Mouse (Mus musculus) brown adipose tissue, adult 24 weeks (tissue): ENCODE data around the gene Stom. TPM values are rescaled to one million over a fixed set of nuclear protein-coding genes. Genes with fewer than 3 reads are reported as not detected.

ENCODE experiments used
- H3K27ac ChIP-seq: fragments of 200-500 bp; replicated peaks from 2 replicates; pipeline ENCODE4 v1.5.1; 2012; ENCODE audit warnings: low read depth, mild to moderate bottlenecking, low read length
- H3K4me1 ChIP-seq: fragments of 200-500 bp; 2 replicates; pipeline ENCODE4 v1.6.1; 2012; ENCODE audit warnings: low read length, mixed read lengths; ENCODE audit not compliant: control insufficient read depth, insufficient read depth, insufficient read length
- H3K4me3 ChIP-seq: fragments of 200-500 bp; 2 replicates; pipeline ENCODE4 v1.5.1; 2012; ENCODE audit warnings: low read depth, mild to moderate bottlenecking, low read length, moderate library complexity; ENCODE audit not compliant: insufficient read depth
- polyA plus RNA-seq: library from polyadenylated mRNA; stranded (reverse); fragments of >200 nt; gene quantifications from 2 replicates; pipeline ENCODE4 v1.2.4, GENCODE M21; 2012; ENCODE audit not compliant: missing spikeins, insufficient read depth, insufficient read length

Gene Stom
- polyA plus RNA-seq, 1 experiment: 257 TPM

DNA sequence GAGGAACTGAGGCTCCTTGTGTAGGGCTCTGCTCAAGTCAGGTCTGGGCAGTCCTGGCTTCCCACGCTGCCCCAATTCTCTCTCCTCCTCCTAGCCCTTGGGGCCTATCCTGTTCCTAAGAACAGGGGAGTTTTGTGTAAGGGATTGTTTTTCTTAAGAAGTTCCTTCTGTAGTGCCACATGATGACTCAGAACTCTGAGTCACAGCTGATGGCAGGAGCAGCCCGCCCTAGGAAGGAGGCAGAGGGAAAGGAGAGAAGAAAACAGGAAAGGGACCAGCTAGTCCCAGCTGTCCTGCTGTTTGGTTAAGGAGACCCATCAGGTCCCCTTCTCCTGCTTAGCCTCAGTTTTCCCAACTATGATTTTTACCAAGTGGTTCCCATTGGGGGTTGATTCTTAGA is 65.0 kb downstream of the Stom start:
- Histone ChIP-seq H3K4me1 (peaks cover 9% of the 10 kb centered on the region; the same call in 1 of the 2 replicates), H3K27ac (peak overlapping the region; percentile 23), H3K4me3 (no peak overlapping the region)

DNA sequence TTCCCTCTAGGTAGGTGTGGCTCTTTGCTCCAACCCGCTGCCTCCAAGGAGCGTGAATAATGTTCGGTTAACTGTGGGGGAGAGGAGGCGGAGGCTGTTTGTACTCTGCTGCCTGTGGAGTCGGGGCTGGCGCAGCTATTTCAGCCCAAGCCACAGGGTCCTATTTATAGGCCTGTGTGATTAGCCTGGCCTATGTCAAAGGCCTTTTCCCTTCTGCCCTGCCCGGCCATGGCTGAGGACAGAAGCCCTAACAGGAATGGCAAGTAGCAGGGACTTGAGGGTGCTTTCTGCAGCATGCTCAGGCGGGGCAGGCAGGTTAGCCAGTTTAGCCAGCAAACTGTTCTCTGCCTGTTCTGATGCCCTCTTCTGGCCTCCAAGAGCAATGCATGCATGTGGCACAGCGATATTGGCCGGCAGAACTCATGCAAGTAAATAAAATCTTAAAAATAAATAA is 66.2 kb downstream of the Stom start:
- no peak overlapping the region for H3K27ac ChIP-seq
- H3K4me1 ChIP-seq: peaks cover 9% of the 10 kb centered on the region; the same call in 1 of the 2 replicates

DNA sequence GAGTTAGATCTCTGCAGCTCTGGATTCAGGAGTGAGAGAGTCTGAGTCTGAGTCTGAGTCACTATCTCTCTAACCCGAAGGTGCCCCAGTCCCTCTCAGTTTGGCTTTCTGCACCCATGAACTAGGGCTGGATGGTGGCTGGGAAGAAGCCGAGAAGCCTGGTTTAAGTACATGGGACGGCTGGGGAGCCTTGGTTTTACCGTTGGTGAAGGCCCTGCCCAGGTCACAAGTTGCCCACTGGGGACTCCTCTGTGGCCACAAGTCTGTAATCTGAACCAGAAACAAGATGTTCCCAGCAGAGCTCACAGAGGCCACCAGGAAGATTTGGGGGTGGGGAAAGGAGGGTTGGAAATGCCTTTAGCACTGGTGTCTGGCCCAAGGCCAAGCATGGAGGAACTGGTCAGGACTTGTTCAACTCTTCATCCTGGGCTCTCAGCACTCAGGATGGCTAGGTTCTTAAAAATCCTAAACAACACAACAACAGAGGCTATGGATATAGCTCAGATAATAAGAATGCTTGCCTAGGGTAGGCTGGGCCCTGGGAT is 67.0 kb downstream of the Stom start:
- H3K4me3 ChIP-seq: no peak overlapping the region
- H3K27ac ChIP-seq: no peak overlapping the region
- H3K4me1 ChIP-seq: peaks cover 9% of the 10 kb centered on the region; the same call in 1 of the 2 replicates

More for the DNA sequence above, 66.2 kb downstream of the Stom start:
- no peak overlapping the region for H3K4me3 ChIP-seq

DNA sequence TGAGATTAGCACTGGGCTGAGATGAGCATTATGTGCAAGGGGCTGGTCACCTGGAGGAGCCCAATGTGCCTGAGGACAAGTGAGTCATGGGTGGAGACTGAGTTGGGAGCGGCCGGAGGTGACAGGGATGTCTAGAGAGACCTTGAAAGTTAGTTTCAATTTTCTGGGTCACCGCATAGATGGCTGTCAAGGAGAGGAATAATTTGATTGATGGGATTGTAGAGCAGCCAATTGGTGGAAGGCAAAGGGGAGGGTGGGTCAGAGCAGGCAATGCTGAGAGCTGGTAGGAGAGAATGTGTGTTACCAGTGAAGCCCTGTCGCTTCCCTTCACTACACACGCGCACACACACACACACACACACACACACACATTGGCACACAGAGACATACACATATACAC is 67.6 kb downstream of the Stom start:
- Histone ChIP-seq H3K4me1 (peaks cover 9% of the 10 kb centered on the region; the same call in 1 of the 2 replicates), H3K4me3 (no peak overlapping the region), H3K27ac (no peak overlapping the region)

DNA sequence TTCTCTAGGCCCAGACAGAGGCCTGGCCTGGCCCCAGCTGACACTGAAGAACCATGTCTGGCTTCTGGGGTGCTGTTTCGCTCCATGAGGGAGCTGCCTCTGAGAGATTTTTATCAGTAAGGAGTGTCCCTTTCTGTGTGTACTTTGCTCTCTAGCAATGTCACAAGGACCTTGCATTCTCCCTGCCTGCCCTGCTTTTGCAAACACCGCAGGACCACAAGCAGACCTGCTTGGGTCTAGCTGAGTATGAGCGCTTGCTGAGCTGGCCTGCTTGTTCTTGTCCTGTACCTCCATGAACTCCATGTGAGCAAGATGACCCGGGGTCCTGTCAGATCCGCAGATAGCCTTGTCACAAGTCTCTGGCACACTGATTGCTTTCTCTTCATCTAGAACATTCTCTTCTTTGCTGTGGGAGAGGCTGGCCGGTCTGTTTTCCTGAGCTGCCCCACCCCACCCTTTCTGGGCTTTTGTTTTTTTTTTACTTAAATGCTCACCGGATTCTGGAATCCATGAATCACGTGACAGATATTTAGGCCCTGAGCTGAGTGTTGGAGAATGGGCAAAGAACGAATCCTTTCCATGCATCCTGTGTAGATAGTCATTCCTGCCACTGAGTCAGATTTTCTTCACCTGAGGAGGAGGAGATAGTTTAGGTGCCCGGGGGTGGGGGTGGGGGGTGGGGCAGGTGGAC is 68.8 kb downstream of the Stom start:
- Histone ChIP-seq H3K27ac (no peak overlapping the region), H3K4me1 (peaks cover 3% of the 10 kb centered on the region; the same call in 1 of the 2 replicates), H3K4me3 (no peak overlapping the region)

DNA sequence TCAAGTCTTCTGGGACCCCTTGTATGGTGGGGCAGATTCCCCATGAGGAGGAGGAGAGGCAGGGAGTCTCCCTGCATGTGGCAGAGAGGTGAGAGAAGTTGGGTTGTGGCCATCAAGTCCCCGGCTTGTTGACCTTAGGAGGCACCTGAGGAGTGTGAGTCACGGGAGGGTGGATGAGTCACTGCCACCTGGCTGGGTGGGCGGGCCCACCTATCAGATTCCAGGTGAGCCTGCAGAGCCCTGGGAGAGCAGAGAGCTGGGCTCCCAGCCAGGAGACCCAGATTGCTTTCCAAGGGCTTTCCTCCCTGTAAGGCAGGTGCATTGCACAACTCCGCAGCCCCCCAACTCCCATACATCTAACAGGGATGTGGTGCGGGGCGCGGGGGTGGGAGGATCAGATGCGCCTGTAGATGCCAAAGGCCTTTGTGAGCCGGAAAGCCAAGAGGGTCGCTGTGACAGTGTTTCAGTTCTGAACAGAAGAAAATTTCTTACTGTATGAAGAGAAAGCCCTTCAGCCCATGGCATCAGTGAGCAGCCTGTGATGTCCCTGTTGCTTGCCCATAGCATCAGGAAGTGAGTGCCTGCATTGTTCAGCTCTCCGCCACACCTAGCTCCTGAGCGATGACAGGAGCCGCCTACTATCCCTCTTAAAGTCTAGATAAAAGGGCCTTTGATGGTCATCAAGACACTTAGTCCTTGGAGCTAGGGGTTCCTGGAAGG is 69.5 kb downstream of the Stom start:
- Histone ChIP-seq H3K4me3 (no peak overlapping the region), H3K4me1 (peaks cover 3% of the 10 kb centered on the region; the same call in 1 of the 2 replicates), H3K27ac (no peak overlapping the region)

DNA sequence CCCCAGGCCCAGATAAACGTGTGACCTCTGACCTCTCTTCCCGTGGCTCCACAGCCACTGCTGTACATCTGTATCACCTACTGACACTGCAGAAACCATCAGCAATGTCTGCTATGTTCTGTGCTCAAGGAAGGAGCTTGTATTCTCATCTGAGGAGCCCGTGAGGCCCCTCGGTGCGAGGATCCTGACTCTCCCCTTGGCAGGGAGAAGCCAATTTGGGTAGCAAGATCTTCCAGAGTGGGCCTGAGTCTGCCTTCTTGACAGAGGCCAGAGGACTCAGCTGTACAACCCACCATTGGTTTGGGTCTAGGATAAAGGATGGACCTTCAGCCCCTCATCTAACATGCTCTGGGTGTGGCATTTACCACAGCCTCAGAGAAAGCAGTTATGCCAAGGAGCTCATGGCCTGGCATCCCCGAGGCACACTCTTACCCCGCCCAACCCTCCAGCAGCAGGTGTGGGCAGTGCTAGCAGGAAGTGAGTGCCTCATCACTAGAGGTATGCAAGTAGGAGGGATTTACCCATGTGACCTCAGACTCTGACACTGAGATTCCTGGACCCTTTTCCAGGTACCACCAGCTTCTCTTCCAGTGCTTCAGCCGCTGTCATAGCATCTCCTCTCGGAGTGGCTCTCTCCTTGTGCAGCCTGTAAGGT is 70.4 kb downstream of the Stom start:
- Histone ChIP-seq H3K27ac (no peak overlapping the region), H3K4me1 (peaks cover 3% of the 10 kb centered on the region; the same call in 1 of the 2 replicates), H3K4me3 (no peak overlapping the region)

DNA sequence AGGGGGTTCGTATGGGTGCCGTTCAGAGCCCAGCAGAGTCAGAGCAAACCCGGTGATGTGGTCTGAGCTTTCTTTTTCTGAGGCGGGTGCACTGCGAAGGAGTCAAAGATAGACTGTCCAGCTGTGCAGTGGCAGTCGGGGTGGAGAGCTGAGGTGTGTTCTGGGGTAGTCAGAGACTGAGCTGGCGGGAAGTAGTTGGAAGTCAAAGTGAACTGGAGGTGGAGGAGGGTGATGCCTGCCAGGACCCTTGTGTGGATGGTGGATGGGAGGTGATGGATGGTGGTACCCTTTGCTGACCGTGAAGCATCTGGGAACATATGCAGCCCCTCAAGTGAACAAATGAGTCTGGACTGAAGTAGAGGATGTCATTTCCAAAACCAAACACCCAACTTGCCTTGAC is 71.0 kb downstream of the Stom start:
- no peak overlapping the region for H3K4me3 ChIP-seq
- peaks cover 3% of the 10 kb centered on the region; the same call in 1 of the 2 replicates for H3K4me1 ChIP-seq
- H3K27ac ChIP-seq: no peak overlapping the region

DNA sequence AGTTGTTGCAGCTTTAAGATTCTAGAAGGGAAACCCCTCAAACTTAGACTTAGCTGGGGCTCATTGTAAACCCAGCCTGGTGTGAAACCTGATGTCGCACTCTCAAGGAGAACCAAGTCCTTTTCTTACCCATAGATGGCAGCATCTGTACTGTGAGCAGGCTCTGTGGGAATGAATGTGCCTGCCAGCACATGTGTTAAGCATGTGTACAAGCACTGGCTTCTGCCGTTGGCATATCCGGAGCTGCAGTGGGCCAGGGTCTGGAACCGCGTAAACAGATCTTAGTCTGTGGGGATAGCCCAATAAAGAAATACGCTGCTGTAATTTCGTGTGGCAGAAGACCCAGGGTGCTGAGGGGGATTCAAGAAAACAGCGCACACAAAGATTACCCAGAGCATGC is 71.5 kb downstream of the Stom start:
- H3K4me3 ChIP-seq: no peak overlapping the region
- peaks cover 3% of the 10 kb centered on the region; the same call in 1 of the 2 replicates for H3K4me1 ChIP-seq
- H3K27ac ChIP-seq: no peak overlapping the region

DNA sequence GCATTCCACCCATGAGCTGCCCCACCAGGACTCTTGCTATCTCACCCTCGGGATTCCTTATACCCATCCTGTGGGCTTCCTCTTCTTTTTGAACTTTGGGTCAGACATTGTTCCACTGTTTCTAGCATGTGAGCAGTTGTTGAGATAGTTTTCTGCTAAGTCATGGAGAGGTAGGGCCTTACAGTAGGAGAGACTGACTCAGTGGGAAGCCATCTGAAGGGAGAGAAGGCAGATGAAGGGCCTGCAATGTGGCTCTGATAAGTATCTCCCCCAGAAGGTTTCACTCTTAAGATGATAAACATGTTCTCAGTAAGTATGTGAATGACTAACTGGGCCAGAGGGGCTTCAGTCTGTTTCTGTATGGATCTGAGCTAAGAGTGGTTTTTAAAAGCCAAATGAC is 72.7 kb downstream of the Stom start:
- no peak overlapping the region for H3K27ac ChIP-seq
- H3K4me1 ChIP-seq: no peaks in the 10 kb centered on the region
- no peak overlapping the region for H3K4me3 ChIP-seq

Other genes starting within 250 kb of the Stom start
- gene AI182371, start 235.4 kb downstream of the Stom start, polyA plus RNA-seq: 0.91 TPM in 1 of 2 replicates, not detected in the other
- 3.3 and 4.4 TPM in 2 replicates for gene Cntrl, start 227.5 kb downstream of the Stom start, polyA plus RNA-seq
- gene Rab14, start 135.9 kb downstream of the Stom start, polyA plus RNA-seq: 114 and 128 TPM in 2 replicates
- gene Gsn, start 80.6 kb downstream of the Stom start, polyA plus RNA-seq: 804 and 896 TPM in 2 replicates
- gene 4930568D16Rik, start 30.8 kb upstream of the Stom start, polyA plus RNA-seq: not detected in 2 replicates
- not detected in 2 replicates for gene 4930402F06Rik, start 60.2 kb upstream of the Stom start, polyA plus RNA-seq
- 8.8 and 14.5 TPM in 2 replicates for gene Ggta1, start 126.3 kb upstream of the Stom start, polyA plus RNA-seq
- 14.3 and 19.1 TPM in 2 replicates for gene Dab2ip, start 221.3 kb upstream of the Stom start, polyA plus RNA-seq